Mouse (Mus musculus): Measurements from ENCODE around the gene Samd5.

Gene Samd5

DNA sequence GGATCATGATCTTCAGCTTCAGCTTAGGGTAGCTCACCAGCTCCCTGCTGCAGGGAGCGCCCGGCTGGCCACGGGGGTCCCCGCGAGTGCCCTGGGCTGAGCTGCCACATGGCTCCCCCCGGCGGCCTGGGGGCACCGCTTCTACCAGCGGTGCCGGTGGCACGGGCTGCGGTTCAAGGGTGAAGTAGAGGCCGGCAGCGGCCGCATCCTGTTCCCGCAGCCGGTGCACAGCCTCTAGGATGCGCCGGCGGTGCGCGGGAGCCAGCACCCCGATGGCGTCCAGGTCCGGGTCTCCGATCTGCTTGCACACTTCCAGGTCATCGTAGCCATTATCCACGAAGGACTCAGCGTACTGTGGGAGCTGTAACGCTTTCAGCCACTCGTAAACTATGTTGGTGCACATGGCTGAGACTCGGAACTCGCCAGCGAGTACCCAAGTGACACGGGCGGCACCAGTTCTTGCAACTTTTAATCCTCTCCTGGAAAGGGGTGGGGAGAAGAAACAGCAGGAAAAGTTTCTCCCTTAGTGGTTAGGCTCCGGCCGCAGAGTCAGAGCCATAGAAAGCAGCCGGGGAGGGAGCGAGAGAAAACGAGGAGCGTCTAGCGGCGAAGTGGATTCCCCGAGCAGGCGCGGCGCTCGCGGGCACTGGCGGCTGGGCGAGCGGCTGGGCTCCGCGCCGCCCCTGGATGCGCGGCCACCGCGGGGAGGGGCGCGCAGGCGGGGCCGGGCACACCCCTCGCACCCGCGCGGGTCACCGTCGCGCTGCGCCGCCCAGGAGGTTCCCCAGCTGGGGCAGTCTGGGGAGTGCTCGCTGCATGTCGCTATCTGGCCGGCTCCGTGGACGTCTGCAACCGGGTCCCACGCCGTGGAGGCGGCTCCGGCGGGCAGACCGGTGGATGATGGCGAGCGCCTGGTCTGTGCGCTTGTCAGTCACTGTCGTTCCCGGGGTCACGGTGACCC is at the start of gene Samd5:
Samd5 (minus strand) TSS at position 648 of the 961 bp plus-strand sequence.
- peak; percentile 53 for DNase-seq

- DNase-seq: no peak
These were observed 47.7 kb upstream of the Samd5 start for GRCm38 (mm10) chr10:9722519-9723303.

DNA sequence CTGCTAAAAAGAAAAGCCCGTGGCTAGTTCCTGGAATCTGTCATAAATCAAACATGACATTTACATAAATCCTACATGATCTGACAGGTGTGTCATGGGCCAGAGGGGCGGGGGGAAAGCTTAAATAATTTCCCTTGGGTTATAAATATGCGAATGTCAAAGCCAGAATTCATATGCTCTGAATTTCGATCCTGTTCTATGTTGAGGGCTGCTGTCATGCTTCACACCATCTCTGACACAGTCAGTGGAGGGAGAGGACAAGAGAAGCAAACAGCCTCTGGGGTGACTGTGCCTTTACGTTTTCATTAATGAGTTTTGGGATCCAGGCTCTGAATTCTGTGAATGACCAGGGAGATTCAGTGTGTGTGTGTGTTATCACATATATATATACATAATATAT is 45.0 kb upstream of the Samd5 start:
- no peak for DNase-seq

DNA sequence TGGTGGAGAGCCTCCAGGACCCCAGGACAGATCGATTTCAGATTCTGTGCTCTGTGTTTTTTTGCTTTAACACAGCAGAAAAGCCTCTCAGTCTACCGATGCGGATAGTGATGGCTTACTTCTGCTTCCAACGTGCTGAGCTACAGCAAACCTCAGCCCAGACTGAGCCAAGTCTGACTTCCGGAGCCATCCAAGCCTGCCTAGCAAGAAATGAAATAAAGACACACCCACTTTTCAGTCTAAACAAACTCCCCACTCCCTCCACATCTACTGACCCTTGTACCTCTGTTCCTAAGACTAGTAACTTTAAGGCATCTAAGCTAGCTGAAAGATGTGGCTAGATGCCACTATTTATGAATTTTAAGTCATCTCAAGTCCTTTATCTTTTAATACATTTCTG is 43.1 kb upstream of the Samd5 start:
- no peak for DNase-seq

- DNase-seq: no peak
These were observed 29.9 kb upstream of the Samd5 start for GRCm38 (mm10) chr10:9704956-9705355.

GRCm38 (mm10) chr10:9699071-9699761 is 24.2 kb upstream of the Samd5 start:
- no peak for DNase-seq

DNA sequence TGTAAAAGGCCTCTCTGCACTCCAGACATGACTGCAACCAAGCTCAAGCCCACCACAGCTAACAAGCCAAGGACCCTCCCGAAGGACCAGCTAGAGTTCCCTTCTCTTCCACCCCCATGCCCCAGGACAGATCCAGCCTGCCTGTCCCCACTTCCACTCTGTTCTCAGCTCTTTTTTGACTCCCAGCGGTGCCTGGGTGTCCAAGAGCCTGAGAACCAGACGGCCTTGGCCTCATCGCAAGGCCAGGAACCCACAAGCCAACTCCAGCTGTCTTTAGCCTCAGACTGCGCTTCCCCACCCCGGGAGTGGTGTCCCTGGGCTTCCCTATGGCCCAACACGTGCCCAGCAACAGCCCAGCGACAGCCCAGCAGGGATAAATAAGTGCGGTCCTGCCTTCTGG is 23.1 kb upstream of the Samd5 start:
- DNase-seq: no peak

- DNase-seq: no peak
These were observed 21.6 kb upstream of the Samd5 start for GRCm38 (mm10) chr10:9696543-9697141.

GRCm38 (mm10) chr10:9693990-9694699 is 19.1 kb upstream of the Samd5 start:
- DNase-seq: no peak

GRCm38 (mm10) chr10:9680928-9681327 is 5.9 kb upstream of the Samd5 start:
- no peak for DNase-seq

DNA sequence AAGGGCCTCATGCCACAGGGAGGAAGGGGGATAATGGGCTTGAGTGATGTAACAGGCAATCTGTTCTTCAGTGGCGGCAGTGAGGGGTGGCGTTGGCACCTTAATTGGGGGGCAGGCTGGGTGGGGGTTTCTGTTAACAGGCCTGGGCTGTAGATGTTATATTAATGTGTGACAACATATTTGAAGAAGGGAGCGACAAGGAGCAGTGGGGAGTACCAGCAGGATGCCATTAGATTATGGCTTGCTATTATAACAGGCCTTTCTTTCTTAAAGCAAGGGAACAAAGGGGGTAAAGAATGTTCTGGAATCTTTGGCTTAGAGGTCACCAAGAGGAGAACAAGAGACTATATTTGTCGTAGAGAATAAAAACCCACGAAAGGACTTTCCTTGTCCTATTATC is 4.9 kb upstream of the Samd5 start:
- DNase-seq: no peak

- peak; percentile 6 for DNase-seq
These were observed 3.1 kb upstream of the Samd5 start for GRCm38 (mm10) chr10:9678071-9678470.

GRCm38 (mm10) chr10:9676886-9677285 is 1.9 kb upstream of the Samd5 start:
- DNase-seq: peak; percentile 80

GRCm38 (mm10) chr10:9676418-9676786 is 1.4 kb upstream of the Samd5 start:
- DNase-seq: no peak

DNA sequence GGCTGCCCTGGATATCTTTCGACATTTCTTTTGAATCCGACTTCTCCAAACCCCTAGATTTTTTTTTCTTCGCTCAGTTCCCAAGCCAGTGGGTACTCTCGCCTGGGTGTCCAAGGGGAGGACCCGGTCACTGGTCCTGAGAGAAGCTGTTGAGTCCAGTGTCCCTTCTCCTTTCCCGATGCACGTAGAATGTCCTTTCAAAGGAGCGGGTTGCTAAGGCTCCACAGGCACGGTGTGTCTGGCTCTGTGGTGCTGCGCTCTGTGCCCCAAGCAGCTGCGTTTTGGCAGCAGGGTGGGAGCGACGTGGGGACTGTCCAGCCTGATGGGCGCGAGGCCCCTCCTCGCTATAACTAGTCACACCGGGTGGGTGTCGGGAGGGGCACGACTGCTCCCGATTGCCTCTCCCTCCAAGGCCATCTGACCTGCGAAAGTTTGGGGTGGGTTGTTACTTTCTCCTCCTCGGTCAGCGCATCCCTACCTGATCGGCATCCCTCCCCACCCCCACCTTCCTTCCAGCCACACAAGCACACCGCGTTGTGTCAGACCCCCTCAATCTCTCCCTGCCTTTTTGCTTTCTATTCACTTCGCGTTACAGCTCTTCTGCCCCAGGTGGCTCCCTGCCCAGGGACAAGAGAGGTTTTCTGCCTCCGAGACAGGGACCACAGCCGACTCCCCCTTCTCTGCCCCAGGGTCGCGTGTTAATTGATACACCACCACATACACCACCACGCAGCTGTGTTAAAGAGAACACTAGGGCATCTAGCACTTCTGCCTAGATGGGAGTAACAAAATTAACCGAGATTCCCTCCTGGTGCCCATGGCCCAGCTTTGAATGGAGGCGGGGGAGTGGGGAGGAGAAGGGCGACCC is 776 bp upstream of the Samd5 start:
- peak; percentile 8 for DNase-seq

GRCm38 (mm10) chr10:9673276-9673675 is 1.7 kb downstream of the Samd5 start:
- DNase-seq: no peak

GRCm38 (mm10) chr10:9672751-9673150 is 2.3 kb downstream of the Samd5 start:
- DNase-seq: no peak

GRCm38 (mm10) chr10:9670351-9670750 is 4.7 kb downstream of the Samd5 start:
- peak; percentile 30 for DNase-seq

DNA sequence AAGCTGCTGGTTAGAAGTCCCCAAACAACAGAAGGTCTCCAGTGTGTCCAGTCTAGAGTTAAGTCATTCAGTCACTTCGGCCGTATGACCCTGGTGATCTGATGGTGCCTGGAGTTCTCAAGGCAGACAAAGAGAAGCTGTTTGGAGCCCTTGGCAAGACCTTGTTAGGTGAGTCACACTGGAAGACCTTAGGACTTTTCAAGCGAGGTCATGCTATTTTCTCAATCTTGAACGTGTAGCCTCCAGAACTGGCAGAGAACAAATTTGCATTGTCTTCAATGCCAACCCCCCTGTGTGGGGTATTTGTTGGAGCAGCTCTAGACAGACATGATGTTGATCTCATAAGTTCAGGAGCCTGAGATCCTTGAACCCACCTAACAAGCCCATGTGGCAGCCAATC is 6.2 kb downstream of the Samd5 start:
- no peak for DNase-seq

- DNase-seq: no peak
These were observed 22.1 kb downstream of the Samd5 start for GRCm38 (mm10) chr10:9652946-9653345.

Data from kidney, postnatal 14 days (tissue).